Mouse (Mus musculus): ENCODE data around the gene Immp2l. TPM values are rescaled to one million over a fixed set of nuclear protein-coding genes. Genes with fewer than 3 reads are reported as not detected.

Gene Immp2l
- polyA plus RNA-seq, 1 experiment from 2014 or later: 8.1 TPM

DNA sequence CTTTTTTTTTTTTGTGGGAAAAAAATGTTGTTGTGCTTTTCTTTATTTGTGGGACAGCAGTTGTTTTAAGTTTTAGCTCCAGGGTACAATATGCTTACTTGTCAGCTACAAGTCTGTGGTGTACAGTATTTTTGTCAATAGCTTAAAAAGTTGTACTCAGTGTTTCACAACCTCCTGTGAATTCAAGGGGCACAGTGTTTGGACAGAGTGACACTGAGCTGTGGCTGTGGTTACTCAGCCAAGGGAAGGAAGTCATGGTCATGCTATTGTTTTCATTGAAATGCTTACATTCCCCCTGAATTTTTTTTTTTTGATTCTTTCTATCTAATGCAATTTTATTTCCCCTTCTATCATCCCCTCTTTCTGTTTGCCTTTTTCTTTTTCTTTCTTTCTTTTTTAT, 159.0 kb downstream of the Immp2l start:
- H3K27me3 ChIP-seq (ENCODE audit: control insufficient read depth, insufficient read depth, low read length): no peaks in the 10 kb centered on the region
- H3K4me2 ChIP-seq (ENCODE audit: low read depth, severe bottlenecking): no peak overlapping the region
- no peaks in the 10 kb centered on the region for H3K4me1 ChIP-seq (ENCODE audit: control insufficient read depth, insufficient read depth, low read length)
- no peaks in the 10 kb centered on the region for H3K9me3 ChIP-seq (ENCODE audit: control insufficient read depth, low read length)
- H3K27ac ChIP-seq (replicated peaks; ENCODE audit: low read depth, low read length): no peak overlapping the region
- H3K4me3 ChIP-seq (ENCODE audit: low read depth, low read length): no peak overlapping the region
- H3K36me3 ChIP-seq (ENCODE audit: control insufficient read depth, insufficient read depth, low read length): no peaks in the 10 kb centered on the region
- DNase-seq (ENCODE audit: low spot score): no peak
- no peak overlapping the region for H3K9ac ChIP-seq (ENCODE audit: low read length)
- ATAC-seq (ENCODE audit: insufficient number of reproducible peaks, low FRiP score, low TSS enrichment, low read depth): no peak

DNA sequence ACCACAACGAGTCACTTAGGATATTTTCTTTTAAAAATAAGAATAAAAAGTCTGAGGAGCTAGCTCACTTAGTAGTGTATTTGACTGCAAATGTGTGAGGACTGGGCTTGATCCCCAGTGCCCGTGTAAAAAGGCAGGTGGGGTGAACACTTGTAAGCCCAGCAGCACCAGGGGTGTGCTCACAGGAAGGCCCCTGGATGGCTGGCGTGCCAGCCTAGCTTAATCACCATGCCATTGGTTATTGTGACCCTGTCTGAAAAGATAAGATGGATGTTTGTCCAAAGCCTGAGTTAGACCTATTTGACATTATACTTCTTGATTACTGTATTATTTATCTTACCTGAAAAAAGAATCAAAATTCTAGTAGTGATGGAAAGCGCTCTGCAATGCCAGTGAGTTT, 161.2 kb downstream of the Immp2l start:
- Histone ChIP-seq H3K27ac (replicated peaks; ENCODE audit: low read depth, low read length) (no peak overlapping the region), H3K4me1 (ENCODE audit: control insufficient read depth, insufficient read depth, low read length) (no peaks in the 10 kb centered on the region), H3K9ac (ENCODE audit: low read length) (no peak overlapping the region), H3K36me3 (ENCODE audit: control insufficient read depth, insufficient read depth, low read length) (no peaks in the 10 kb centered on the region), H3K9me3 (ENCODE audit: control insufficient read depth, low read length) (no peaks in the 10 kb centered on the region), H3K27me3 (ENCODE audit: control insufficient read depth, insufficient read depth, low read length) (no peaks in the 10 kb centered on the region), H3K4me2 (ENCODE audit: low read depth, severe bottlenecking) (no peak overlapping the region), H3K4me3 (ENCODE audit: low read depth, low read length) (no peak overlapping the region)
- 85% methylated on average over 4 of the region's 4 CpGs for WGBS
- ATAC-seq (ENCODE audit: insufficient number of reproducible peaks, low FRiP score, low TSS enrichment, low read depth): no peak
- no peak for DNase-seq (ENCODE audit: low spot score)

DNA sequence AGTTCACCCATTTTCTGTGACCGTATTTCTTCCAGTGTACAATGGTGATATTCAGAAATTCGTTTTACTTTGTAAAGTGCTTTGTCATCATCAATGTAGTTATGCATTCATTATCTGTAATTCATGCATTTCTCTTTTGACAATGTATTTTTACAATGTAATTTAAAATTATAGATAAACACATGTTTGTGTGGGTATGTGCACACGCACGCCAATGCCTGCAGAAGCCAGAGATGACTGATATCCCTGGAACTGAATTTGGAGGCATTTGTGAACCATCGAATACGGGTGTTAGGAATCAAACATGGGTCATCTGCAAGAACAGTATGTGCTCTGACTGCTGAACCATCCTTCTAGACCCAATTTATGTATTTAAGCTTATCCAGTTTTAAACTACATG, 161.6 kb downstream of the Immp2l start:
- Histone ChIP-seq H3K4me2 (ENCODE audit: low read depth, severe bottlenecking) (no peak overlapping the region), H3K36me3 (ENCODE audit: control insufficient read depth, insufficient read depth, low read length) (no peaks in the 10 kb centered on the region), H3K27ac (replicated peaks; ENCODE audit: low read depth, low read length) (no peak overlapping the region), H3K27me3 (ENCODE audit: control insufficient read depth, insufficient read depth, low read length) (no peaks in the 10 kb centered on the region), H3K4me1 (ENCODE audit: control insufficient read depth, insufficient read depth, low read length) (no peaks in the 10 kb centered on the region), H3K9me3 (ENCODE audit: control insufficient read depth, low read length) (no peaks in the 10 kb centered on the region), H3K9ac (ENCODE audit: low read length) (no peak overlapping the region), H3K4me3 (ENCODE audit: low read depth, low read length) (no peak overlapping the region)
- 94% methylated on average over 6 of the region's 6 CpGs for WGBS
- ATAC-seq (ENCODE audit: insufficient number of reproducible peaks, low FRiP score, low TSS enrichment, low read depth) (no peak), DNase-seq (ENCODE audit: low spot score) (no peak)

DNA sequence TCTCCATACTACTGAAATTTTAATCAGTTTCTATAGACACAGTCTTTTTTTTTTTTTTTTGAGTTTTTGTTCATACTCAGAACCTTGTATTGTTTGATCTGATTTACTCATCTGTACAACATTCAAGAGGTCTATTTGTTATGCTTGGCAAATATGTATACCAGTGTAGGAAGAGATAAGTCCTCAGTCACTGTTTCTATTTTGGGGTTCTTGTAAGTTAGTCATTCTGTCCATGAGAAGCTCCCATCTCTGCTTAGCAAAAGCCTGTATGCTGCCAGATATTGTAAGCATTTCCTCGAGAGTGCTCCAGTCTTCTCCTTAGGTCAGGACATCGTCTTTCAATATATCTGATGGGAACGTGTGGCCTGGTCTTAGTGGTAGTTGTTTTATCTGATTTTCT, 168.9 kb downstream of the Immp2l start:
- Histone ChIP-seq H3K4me2 (ENCODE audit: low read depth, severe bottlenecking) (no peak overlapping the region), H3K9ac (ENCODE audit: low read length) (no peak overlapping the region), H3K4me3 (ENCODE audit: low read depth, low read length) (no peak overlapping the region), H3K27me3 (ENCODE audit: control insufficient read depth, insufficient read depth, low read length) (no peaks in the 10 kb centered on the region), H3K9me3 (ENCODE audit: control insufficient read depth, low read length) (no peaks in the 10 kb centered on the region), H3K27ac (replicated peaks; ENCODE audit: low read depth, low read length) (no peak overlapping the region), H3K36me3 (ENCODE audit: control insufficient read depth, insufficient read depth, low read length) (no peaks in the 10 kb centered on the region), H3K4me1 (ENCODE audit: control insufficient read depth, insufficient read depth, low read length) (no peaks in the 10 kb centered on the region)
- DNase-seq (ENCODE audit: low spot score) (no peak), ATAC-seq (ENCODE audit: insufficient number of reproducible peaks, low FRiP score, low TSS enrichment, low read depth) (no peak)
- WGBS: 83% methylated on average over 3 of the region's 3 CpGs

DNA sequence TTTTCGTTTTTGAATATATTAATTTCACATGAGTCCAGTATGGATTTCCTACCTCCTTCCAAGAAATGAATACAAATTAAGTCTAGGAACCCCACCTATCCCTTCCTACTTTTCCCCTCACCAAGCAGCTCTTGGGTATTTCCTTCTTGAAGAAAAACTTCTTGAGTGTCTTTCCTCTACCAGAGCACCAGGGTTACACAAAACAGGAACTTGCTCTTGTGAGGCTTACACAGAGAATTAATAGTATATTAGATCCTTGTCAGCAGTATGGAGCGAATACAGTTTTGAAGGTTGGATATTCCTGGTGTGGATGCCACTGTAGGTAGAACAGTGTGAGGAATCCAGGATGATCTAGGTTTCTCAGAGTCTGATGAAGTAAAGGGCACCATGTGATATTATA, 172.5 kb downstream of the Immp2l start:
- H3K27me3 ChIP-seq (ENCODE audit: control insufficient read depth, insufficient read depth, low read length): no peaks in the 10 kb centered on the region
- H3K9me3 ChIP-seq (ENCODE audit: control insufficient read depth, low read length): no peaks in the 10 kb centered on the region
- H3K4me3 ChIP-seq (ENCODE audit: low read depth, low read length): no peak overlapping the region
- WGBS: 95% methylated on average over 2 of the region's 2 CpGs
- H3K27ac ChIP-seq (replicated peaks; ENCODE audit: low read depth, low read length): no peak overlapping the region
- H3K4me2 ChIP-seq (ENCODE audit: low read depth, severe bottlenecking): no peak overlapping the region
- H3K4me1 ChIP-seq (ENCODE audit: control insufficient read depth, insufficient read depth, low read length): no peaks in the 10 kb centered on the region
- no peak for ATAC-seq (ENCODE audit: insufficient number of reproducible peaks, low FRiP score, low TSS enrichment, low read depth)
- DNase-seq (ENCODE audit: low spot score): no peak
- H3K36me3 ChIP-seq (ENCODE audit: control insufficient read depth, insufficient read depth, low read length): no peaks in the 10 kb centered on the region
- H3K9ac ChIP-seq (ENCODE audit: low read length): no peak overlapping the region

DNA sequence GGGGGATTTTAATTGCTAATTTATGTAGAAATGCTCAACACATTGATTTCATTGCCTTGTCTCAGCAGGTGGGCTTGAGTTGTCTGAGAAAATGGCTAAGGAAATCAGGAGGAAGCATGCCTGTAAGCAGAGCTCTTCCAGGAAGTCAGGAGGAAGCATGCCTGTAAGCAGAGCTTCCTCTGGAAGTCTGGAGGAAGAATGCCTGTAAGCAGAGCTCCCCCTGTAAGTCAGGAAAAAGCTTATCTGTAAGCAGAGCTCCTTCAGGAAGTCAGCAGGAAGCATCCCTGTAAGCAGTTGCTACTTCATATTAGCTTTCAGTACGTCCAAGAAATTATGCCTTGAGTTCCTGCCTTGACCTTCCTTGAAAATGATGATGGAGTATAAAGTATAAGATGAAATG, 191.3 kb downstream of the Immp2l start:
- H3K9ac ChIP-seq (ENCODE audit: low read length): no peak overlapping the region
- ATAC-seq (ENCODE audit: insufficient number of reproducible peaks, low FRiP score, low TSS enrichment, low read depth): no peak
- no peaks in the 10 kb centered on the region for H3K4me1 ChIP-seq (ENCODE audit: control insufficient read depth, insufficient read depth, low read length)
- H3K27me3 ChIP-seq (ENCODE audit: control insufficient read depth, insufficient read depth, low read length): no peaks in the 10 kb centered on the region
- no peak overlapping the region for H3K27ac ChIP-seq (replicated peaks; ENCODE audit: low read depth, low read length)
- H3K4me2 ChIP-seq (ENCODE audit: low read depth, severe bottlenecking): no peak overlapping the region
- H3K36me3 ChIP-seq (ENCODE audit: control insufficient read depth, insufficient read depth, low read length): no peaks in the 10 kb centered on the region
- WGBS: 48% methylated on average over 1 of the region's 1 CpGs
- no peaks in the 10 kb centered on the region for H3K9me3 ChIP-seq (ENCODE audit: control insufficient read depth, low read length)
- DNase-seq (ENCODE audit: low spot score): no peak
- H3K4me3 ChIP-seq (ENCODE audit: low read depth, low read length): no peak overlapping the region

DNA sequence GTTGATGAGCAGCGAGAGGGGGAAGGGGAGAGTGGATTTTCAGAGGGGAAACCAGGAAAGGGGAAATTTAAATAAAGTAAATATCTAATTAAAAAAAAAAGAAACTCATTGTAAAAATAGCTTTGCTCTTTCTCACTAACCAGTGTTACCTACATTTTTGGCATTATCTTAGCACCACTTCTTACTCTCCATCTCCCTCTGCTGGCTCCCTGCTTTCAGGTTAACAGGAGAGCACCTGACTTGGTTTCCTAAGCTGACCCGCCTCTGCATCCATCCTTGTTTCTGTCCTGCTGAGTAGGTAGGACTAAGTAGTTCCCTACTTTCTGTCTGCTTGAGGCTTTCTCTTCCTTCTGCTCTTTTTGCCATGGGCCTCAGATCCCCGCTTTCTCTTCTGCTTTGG, 198.0 kb downstream of the Immp2l start:
- H3K4me1 ChIP-seq (ENCODE audit: control insufficient read depth, insufficient read depth, low read length): peaks cover 8% of the 10 kb centered on the region; the same call in 1 of the 2 replicates
- H3K27ac ChIP-seq (replicated peaks; ENCODE audit: low read depth, low read length): no peak overlapping the region
- DNase-seq (ENCODE audit: low spot score) (no peak), ATAC-seq (ENCODE audit: insufficient number of reproducible peaks, low FRiP score, low TSS enrichment, low read depth) (no peak)
- no peaks in the 10 kb centered on the region for H3K27me3 ChIP-seq (ENCODE audit: control insufficient read depth, insufficient read depth, low read length)
- no peaks in the 10 kb centered on the region for H3K36me3 ChIP-seq (ENCODE audit: control insufficient read depth, insufficient read depth, low read length)
- H3K9ac ChIP-seq (ENCODE audit: low read length): no peak overlapping the region
- WGBS: 66% methylated on average over 3 of the region's 3 CpGs
- H3K4me2 ChIP-seq (ENCODE audit: low read depth, severe bottlenecking): no peak overlapping the region
- no peak overlapping the region for H3K4me3 ChIP-seq (ENCODE audit: low read depth, low read length)
- no peaks in the 10 kb centered on the region for H3K9me3 ChIP-seq (ENCODE audit: control insufficient read depth, low read length)

DNA sequence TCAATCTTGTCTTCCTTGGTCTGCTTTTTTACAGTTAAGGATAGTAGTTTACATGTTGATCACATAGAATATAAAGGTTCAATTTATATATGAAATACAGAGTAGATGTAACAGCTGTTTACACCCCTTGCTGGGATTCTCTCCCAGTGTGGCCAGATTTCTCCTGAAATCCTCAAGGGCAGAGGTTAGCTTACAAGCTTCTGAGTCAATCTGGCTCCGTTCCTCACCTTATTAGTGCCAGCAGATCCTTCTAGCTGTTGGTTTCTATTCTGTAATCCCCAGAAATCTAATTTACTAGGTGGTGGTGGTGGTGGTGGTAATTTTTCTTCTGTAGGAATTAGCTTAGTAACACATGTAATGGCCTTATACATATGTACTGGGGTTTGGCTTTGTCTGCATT, 199.8 kb downstream of the Immp2l start:
- no peak overlapping the region for H3K27ac ChIP-seq (replicated peaks; ENCODE audit: low read depth, low read length)
- DNase-seq (ENCODE audit: low spot score) (no peak), ATAC-seq (ENCODE audit: insufficient number of reproducible peaks, low FRiP score, low TSS enrichment, low read depth) (no peak)
- H3K4me1 ChIP-seq (ENCODE audit: control insufficient read depth, insufficient read depth, low read length): peaks cover 8% of the 10 kb centered on the region; the same call in 1 of the 2 replicates
- H3K27me3 ChIP-seq (ENCODE audit: control insufficient read depth, insufficient read depth, low read length): no peaks in the 10 kb centered on the region
- H3K4me2 ChIP-seq (ENCODE audit: low read depth, severe bottlenecking): no peak overlapping the region
- no peaks in the 10 kb centered on the region for H3K9me3 ChIP-seq (ENCODE audit: control insufficient read depth, low read length)
- 44% methylated on average over 1 of the region's 1 CpGs for WGBS
- H3K9ac ChIP-seq (ENCODE audit: low read length): no peak overlapping the region
- no peaks in the 10 kb centered on the region for H3K36me3 ChIP-seq (ENCODE audit: control insufficient read depth, insufficient read depth, low read length)
- H3K4me3 ChIP-seq (ENCODE audit: low read depth, low read length): no peak overlapping the region

DNA sequence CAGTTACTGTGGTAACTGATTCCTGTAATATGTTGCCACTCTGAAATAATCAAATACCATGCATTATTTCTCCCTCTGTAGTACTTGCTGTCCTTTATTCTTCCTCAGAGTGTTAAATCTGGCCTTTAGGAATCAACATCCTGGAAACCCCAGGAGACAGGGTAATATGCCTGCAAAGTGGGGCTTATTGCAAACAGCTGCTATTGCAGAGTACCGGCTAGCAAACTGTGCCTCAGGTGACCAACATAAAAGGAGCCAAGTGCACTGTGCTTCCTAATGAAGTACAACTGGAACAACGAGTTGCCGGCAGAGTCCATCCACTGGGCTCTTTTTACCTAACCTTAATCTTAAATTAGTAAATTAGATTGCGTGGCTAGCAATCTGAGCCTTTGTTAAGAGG, 200.6 kb downstream of the Immp2l start:
- ATAC-seq (ENCODE audit: insufficient number of reproducible peaks, low FRiP score, low TSS enrichment, low read depth): peak; percentile 62; the same call in 1 of the 2 replicates
- WGBS: 8% methylated on average over 4 of the region's 4 CpGs
- no peaks in the 10 kb centered on the region for H3K27me3 ChIP-seq (ENCODE audit: control insufficient read depth, insufficient read depth, low read length)
- no peak overlapping the region for H3K9ac ChIP-seq (ENCODE audit: low read length)
- peaks cover 8% of the 10 kb centered on the region; the same call in 1 of the 2 replicates for H3K4me1 ChIP-seq (ENCODE audit: control insufficient read depth, insufficient read depth, low read length)
- H3K4me2 ChIP-seq (ENCODE audit: low read depth, severe bottlenecking): no peak overlapping the region
- H3K4me3 ChIP-seq (ENCODE audit: low read depth, low read length): no peak overlapping the region
- no peaks in the 10 kb centered on the region for H3K36me3 ChIP-seq (ENCODE audit: control insufficient read depth, insufficient read depth, low read length)
- H3K9me3 ChIP-seq (ENCODE audit: control insufficient read depth, low read length): no peaks in the 10 kb centered on the region
- peak; percentile 63 for DNase-seq (ENCODE audit: low spot score)
- H3K27ac ChIP-seq (replicated peaks; ENCODE audit: low read depth, low read length): no peak overlapping the region

All from limb, embryonic 11.5 days (tissue).